Mouse (Mus musculus): Measurements from ENCODE around the gene Ptpn5. TPM values are rescaled to one million over a fixed set of nuclear protein-coding genes. Genes with fewer than 3 reads are reported as not detected.
A peak's percentile ranks its signal among the peaks of the same experiment; 100 is the strongest.

Ptpn5 gene
- polyA plus RNA-seq, 1 experiment from 2014 or later: 0.26 TPM

DNA sequence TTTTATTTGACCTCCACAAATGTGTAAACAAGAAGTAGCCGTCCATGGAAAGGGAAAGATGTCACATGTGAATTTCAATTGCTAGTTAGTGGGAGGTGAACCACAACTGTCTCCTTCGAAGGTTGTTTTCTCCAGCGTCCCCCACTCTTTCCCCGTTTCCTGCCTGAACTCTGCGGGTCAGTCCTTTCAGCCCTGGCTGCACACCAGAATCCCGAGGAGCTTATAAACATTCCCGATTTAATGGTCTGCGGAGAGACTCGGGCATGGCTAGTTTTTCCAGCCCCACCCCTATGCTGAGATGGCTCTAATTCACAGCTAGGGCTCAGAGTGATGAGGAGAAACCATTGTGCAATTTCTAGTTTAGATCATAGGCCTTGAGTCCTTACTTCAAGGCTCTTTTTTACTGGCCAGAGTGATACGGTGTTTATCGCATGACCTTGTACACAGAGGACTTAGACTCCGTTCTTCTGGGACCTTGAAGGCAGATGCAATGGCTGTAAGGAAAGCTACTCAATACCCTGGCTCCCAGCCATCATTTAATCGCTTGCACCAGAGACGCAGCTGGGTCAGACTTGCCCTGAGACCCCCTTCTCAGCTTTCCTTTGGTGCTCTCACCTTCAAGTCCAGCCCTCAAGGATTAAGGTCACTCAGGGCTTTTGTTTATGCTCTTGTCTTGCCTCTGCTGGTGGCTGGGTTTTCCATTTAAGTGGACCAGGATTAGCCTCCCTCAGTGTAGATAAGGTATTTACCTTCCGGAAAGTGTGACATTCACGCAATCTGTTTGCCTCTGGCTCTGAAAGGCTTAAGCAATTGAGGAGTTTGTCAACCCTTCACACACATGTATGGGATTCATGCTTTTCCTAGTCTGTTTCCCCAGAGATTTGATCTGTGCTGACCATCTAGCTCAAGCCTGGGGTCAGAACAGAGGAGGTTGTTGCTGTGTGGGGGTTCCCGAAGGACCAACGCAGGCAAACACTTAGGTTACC lies 59.7 kb downstream of the Ptpn5 start:
- Histone ChIP-seq H3K27ac (no peak overlapping the region), H3K4me3 (no peak overlapping the region), H3K36me3 (no peaks in the 10 kb centered on the region), H3K27me3 (ENCODE audit: insufficient read depth, poor library complexity, severe bottlenecking) (no peaks in the 10 kb centered on the region), H3K4me1 (peaks cover 20% of the 10 kb centered on the region), H3K9me3 (no peaks in the 10 kb centered on the region)
- no peak for DNase-seq (ENCODE audit: low spot score)
- WGBS: 45% methylated on average over 18 of the region's 18 CpGs

DNA sequence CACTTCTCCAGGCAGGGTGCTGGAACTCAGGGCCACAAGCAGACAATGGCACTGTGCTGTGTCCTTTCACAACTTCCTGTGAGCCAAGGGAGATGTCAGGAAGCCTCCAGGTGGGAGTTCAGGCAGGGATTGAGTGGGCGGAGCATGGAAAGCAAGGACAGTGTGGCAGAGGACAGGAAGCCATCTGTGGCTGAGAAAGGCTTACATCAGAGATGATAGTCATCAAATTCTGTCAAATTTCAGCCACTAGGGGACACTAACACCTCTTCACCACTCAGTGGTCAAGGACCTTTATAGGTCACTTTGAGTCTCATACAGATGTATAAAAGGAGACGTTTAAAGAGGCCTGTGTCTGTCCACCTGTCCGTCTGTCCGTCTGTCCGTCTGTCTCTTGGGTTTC lies 60.9 kb downstream of the Ptpn5 start:
- Histone ChIP-seq H3K27ac (no peak overlapping the region), H3K4me3 (no peak overlapping the region), H3K36me3 (no peaks in the 10 kb centered on the region), H3K4me1 (peaks cover 20% of the 10 kb centered on the region), H3K27me3 (ENCODE audit: insufficient read depth, poor library complexity, severe bottlenecking) (no peaks in the 10 kb centered on the region), H3K9me3 (no peaks in the 10 kb centered on the region)
- no peak for DNase-seq (ENCODE audit: low spot score)
- 67% methylated on average over 5 of the region's 5 CpGs for WGBS

DNA sequence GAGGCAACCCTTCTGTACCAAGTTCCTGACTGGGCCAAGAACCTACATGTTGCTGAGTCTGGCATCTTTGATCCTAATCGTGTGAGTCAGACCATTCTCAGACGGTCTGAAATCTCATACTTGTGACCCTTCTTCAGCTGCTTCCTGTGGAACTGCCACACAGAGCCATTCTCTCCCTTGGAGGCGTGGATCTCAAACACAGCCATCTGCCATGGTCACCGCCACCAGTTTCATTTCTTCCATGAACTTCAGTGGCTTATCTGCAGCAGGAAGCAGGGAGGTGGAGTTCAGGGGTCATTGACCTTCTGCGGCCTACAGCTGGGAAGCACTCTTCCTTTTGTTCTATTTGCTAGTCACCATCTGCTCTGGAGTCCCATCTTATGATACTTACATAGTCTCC lies 65.6 kb downstream of the Ptpn5 start:
- WGBS: 67% methylated on average over 5 of the region's 5 CpGs
- H3K4me3 ChIP-seq: no peak overlapping the region
- no peak overlapping the region for H3K27ac ChIP-seq
- H3K27me3 ChIP-seq (ENCODE audit: insufficient read depth, poor library complexity, severe bottlenecking): no peaks in the 10 kb centered on the region
- H3K9me3 ChIP-seq: no peaks in the 10 kb centered on the region
- H3K4me1 ChIP-seq: peaks cover 6% of the 10 kb centered on the region
- DNase-seq (ENCODE audit: low spot score): no peak
- no peaks in the 10 kb centered on the region for H3K36me3 ChIP-seq

DNA sequence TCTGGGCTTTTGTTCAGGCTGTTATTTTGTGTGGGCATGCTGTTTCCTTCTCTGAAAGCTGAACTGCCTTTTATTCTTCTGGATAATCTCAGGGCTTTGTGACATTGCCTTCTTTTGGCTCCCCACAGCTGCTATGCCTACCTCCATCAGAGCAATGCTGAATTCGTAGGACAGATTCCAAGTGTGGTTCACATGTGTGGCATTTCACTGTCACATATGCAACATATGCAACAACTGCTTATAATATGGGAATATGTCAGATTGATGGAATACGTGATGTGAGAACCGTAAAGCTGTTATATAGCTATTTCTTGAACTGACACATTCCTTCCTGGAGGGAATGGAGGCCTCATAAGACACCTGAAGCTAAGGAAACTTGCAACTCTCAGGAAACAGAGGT lies 66.5 kb downstream of the Ptpn5 start:
- Histone ChIP-seq H3K27me3 (ENCODE audit: insufficient read depth, poor library complexity, severe bottlenecking) (no peaks in the 10 kb centered on the region), H3K27ac (no peak overlapping the region), H3K4me3 (no peak overlapping the region), H3K36me3 (no peaks in the 10 kb centered on the region), H3K9me3 (no peaks in the 10 kb centered on the region), H3K4me1 (no peaks in the 10 kb centered on the region)
- DNase-seq (ENCODE audit: low spot score): no peak
- 74% methylated on average over 3 of the region's 3 CpGs for WGBS

DNA sequence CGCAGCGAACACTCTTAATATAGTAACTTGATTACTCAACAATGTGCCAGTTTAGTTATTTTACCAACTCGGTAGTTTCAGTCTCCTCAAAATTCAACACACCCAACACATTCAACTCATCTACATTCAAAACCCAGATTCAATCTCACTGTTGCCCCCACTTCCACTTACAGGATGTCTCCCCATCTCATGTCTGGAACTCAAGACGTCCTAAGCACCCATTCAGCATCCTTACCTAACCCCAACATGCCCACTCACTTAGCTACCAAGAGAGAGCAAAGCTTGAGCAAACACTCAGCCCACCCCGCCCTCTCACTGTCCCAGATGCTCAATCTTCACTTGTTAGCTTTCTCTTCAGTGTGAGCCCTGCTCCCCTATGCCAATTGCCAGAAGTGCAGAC lies 71.9 kb downstream of the Ptpn5 start:
- Histone ChIP-seq H3K27me3 (ENCODE audit: insufficient read depth, poor library complexity, severe bottlenecking) (no peaks in the 10 kb centered on the region), H3K27ac (no peak overlapping the region), H3K4me3 (no peak overlapping the region), H3K36me3 (no peaks in the 10 kb centered on the region), H3K4me1 (peaks cover 13% of the 10 kb centered on the region), H3K9me3 (no peaks in the 10 kb centered on the region)
- WGBS: 73% methylated on average over 5 of the region's 5 CpGs
- no peak for DNase-seq (ENCODE audit: low spot score)

DNA sequence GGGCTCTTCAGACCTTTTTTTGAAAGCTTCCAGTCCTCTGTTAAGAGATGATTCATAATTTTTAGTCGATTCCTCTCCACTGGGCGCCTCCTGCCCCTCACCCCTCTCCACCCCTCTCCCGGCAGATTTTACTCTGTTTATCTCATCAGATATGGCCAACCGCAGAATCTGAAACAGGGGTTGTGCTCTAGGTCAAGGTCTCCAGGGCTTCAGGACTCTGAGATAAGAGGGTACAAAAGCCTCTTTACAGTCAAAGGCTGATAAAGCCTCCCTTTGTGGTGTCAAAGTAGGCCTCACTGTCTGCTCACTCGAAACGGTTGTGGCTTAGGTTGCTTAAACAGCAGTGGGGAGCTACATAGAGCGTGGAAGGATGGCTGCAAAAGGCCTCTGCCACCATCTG lies 74.1 kb downstream of the Ptpn5 start:
- WGBS: 32% methylated on average over 7 of the region's 7 CpGs
- Histone ChIP-seq H3K4me1 (peaks cover 13% of the 10 kb centered on the region), H3K9me3 (no peaks in the 10 kb centered on the region), H3K36me3 (no peaks in the 10 kb centered on the region), H3K27me3 (ENCODE audit: insufficient read depth, poor library complexity, severe bottlenecking) (no peaks in the 10 kb centered on the region), H3K4me3 (no peak overlapping the region), H3K27ac (0 out of 2 replicates have a peak overlapping the region, but pooled peaks have one; percentile 29)
- DNase-seq (ENCODE audit: low spot score): no peak

DNA sequence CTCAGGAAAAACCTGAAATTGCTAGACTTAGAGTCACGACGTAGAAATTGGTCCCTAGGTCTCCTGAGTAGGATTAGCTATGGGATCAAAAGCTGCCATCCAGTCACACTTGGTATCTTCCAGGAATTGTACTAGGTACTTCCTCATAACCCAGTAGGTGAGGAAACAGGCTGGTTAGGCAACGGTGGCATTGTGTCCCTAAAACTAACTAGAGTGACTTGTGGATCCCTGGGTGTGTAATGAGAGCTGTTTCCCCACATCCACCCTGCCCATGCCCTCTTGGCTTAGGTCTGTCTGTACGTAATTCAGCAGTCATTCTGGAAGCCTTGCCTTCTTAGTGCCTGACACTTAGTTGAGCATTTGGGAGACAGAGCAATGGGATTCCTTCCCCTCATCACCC lies 77.2 kb downstream of the Ptpn5 start:
- no peaks in the 10 kb centered on the region for H3K9me3 ChIP-seq
- 81% methylated on average over 4 of the region's 4 CpGs for WGBS
- peaks cover 4% of the 10 kb centered on the region; the same call in 1 of the 2 replicates for H3K27me3 ChIP-seq (ENCODE audit: insufficient read depth, poor library complexity, severe bottlenecking)
- no peak overlapping the region for H3K27ac ChIP-seq
- H3K4me1 ChIP-seq: peaks cover 32% of the 10 kb centered on the region
- no peak for DNase-seq (ENCODE audit: low spot score)
- no peak overlapping the region for H3K4me3 ChIP-seq
- H3K36me3 ChIP-seq: peaks cover 11% of the 10 kb centered on the region

GRCm38 (mm10) chr7:47055744-47056143 lies 77.7 kb downstream of the Ptpn5 start:
- Histone ChIP-seq H3K27ac (no peak overlapping the region), H3K4me1 (peaks cover 36% of the 10 kb centered on the region), H3K4me3 (no peak overlapping the region), H3K36me3 (peaks cover 11% of the 10 kb centered on the region), H3K27me3 (ENCODE audit: insufficient read depth, poor library complexity, severe bottlenecking) (peaks cover 4% of the 10 kb centered on the region; the same call in 1 of the 2 replicates), H3K9me3 (no peaks in the 10 kb centered on the region)
- 75% methylated on average over 9 of the region's 9 CpGs for WGBS
- DNase-seq (ENCODE audit: low spot score): no peak

GRCm38 (mm10) chr7:47054666-47055065 lies 78.8 kb downstream of the Ptpn5 start:
- Histone ChIP-seq H3K9me3 (no peaks in the 10 kb centered on the region), H3K4me1 (peaks cover 29% of the 10 kb centered on the region), H3K27me3 (ENCODE audit: insufficient read depth, poor library complexity, severe bottlenecking) (peaks cover 4% of the 10 kb centered on the region; the same call in 1 of the 2 replicates), H3K27ac (no peak overlapping the region), H3K36me3 (peaks cover 11% of the 10 kb centered on the region), H3K4me3 (no peak overlapping the region)
- DNase-seq (ENCODE audit: low spot score): no peak
- WGBS: 70% methylated on average over 2 of the region's 2 CpGs

- H3K27ac ChIP-seq: no peak overlapping the region
- H3K4me1 ChIP-seq: peaks cover 23% of the 10 kb centered on the region
- peaks cover 11% of the 10 kb centered on the region; the same call in 1 of the 2 replicates for H3K27me3 ChIP-seq (ENCODE audit: insufficient read depth, poor library complexity, severe bottlenecking)
- peaks cover 11% of the 10 kb centered on the region for H3K36me3 ChIP-seq
- no peaks in the 10 kb centered on the region for H3K9me3 ChIP-seq
- no peak for DNase-seq (ENCODE audit: low spot score)
- 87% methylated on average over 15 of the region's 15 CpGs for WGBS
- H3K4me3 ChIP-seq: no peak overlapping the region
These were observed 80.2 kb downstream of the Ptpn5 start for GRCm38 (mm10) chr7:47053287-47053686.

DNA sequence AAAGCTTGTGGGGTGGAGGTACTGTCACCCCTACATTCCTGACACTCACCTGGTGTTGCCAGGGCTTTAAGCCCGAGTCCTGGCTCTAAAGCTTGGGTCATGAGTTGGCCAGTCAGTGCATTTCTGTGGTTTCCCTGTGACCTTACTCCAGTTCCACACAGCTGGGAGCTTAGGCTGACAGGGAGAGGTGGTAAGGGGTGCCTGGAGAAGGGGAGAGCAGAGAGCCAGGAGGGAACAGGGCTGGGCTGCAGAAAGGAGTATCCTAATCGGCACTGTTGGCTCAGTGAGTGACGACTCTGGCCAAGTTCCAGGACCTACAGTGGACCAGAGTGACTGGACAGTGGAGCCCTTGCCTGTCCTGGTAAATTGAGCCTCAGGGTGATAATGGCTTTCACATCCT lies 81.2 kb downstream of the Ptpn5 start:
- peaks cover 11% of the 10 kb centered on the region; the same call in 1 of the 2 replicates for H3K27me3 ChIP-seq (ENCODE audit: insufficient read depth, poor library complexity, severe bottlenecking)
- H3K4me1 ChIP-seq: peaks cover 23% of the 10 kb centered on the region
- H3K4me3 ChIP-seq: 0 out of 2 replicates have a peak overlapping the region, but pooled peaks have one; percentile 91
- H3K36me3 ChIP-seq: peaks cover 11% of the 10 kb centered on the region
- no peaks in the 10 kb centered on the region for H3K9me3 ChIP-seq
- WGBS: 8% methylated on average over 3 of the region's 3 CpGs
- peak; percentile 80 for DNase-seq (ENCODE audit: low spot score)
- H3K27ac ChIP-seq: peak overlapping the region; percentile 94

DNA sequence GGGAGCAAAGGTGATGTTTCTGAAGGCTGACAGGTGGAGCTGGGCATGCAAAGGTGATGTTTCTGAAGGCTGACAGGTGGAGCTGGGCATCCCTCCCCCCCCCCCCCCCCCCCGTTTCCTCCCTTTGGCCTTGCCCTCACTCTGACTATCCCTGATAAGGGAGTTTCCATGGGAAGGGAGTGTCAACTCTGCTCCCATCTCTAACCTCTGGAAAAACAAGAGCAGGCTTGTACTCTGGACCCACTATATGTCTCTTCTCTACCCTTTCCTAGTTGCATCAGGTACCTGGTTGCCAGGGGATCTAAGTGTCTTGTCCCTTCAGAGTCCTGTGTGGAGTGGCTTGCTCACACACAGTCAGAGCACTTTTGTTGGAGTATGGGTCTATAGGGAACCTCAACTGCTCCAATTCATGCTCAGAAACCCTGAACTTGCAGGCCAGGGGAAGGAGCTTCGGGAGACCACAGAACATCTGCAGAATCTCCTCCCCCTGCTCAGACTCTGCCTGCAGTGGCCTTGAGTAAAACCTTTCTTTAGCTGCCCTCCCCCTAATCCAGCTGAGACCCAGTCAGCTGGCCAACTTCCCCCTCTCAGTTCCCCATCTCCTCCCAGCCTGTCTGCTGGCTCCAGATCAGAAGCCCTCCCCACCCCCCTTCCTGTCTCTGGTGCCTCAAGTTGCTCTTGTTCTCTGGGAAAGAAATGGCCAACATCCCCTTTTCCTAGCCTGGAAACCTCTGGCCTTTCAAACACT lies 81.9 kb downstream of the Ptpn5 start:
- DNase-seq (ENCODE audit: low spot score): peak; percentile 80
- peak overlapping the region; percentile 94 for H3K27ac ChIP-seq
- peaks cover 11% of the 10 kb centered on the region; the same call in 1 of the 2 replicates for H3K27me3 ChIP-seq (ENCODE audit: insufficient read depth, poor library complexity, severe bottlenecking)
- H3K4me1 ChIP-seq: peaks cover 23% of the 10 kb centered on the region
- H3K4me3 ChIP-seq: peak overlapping the region; percentile 91
- peaks cover 11% of the 10 kb centered on the region for H3K36me3 ChIP-seq
- 8% methylated on average over 2 of the region's 2 CpGs for WGBS
- no peaks in the 10 kb centered on the region for H3K9me3 ChIP-seq

DNA sequence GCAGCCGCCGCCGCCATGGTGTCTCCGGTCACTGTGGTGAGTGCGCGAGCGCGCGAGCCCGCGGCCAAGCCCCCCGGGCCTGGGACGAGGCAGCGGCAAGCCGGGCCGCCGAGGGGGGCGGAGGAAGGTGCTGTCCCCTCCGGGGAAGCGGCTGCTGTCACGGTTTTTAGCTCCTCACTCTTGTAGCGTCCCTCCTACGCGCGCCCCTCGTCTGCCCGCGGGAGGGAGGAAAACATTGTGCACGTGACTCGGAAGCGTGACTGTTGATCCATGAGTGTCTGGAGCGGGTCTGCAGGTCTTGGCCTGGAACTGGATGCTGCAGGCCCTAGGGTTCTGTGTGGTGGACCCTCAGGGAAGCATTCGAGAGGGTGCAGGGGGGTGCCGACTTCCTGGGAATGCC lies 82.7 kb downstream of the Ptpn5 start:
- H3K27me3 ChIP-seq (ENCODE audit: insufficient read depth, poor library complexity, severe bottlenecking): peaks cover 11% of the 10 kb centered on the region; the same call in 1 of the 2 replicates
- WGBS: under 1% methylated on average over 34 of the region's 34 CpGs
- H3K36me3 ChIP-seq: peaks cover 11% of the 10 kb centered on the region
- no peaks in the 10 kb centered on the region for H3K9me3 ChIP-seq
- H3K4me3 ChIP-seq: peak overlapping the region; percentile 91
- no peak for DNase-seq (ENCODE audit: low spot score)
- H3K4me1 ChIP-seq: peaks cover 23% of the 10 kb centered on the region
- peak overlapping the region; percentile 94 for H3K27ac ChIP-seq

Measured in heart, embryonic 10.5 days (tissue).